Mouse (Mus musculus): Measurements from ENCODE around the gene Irgm1.
"Not testable (repeated sequence)": the region's sequence is repeated elsewhere in the genome, so short reads cannot be mapped to it uniquely, and the experiment has no call there.

Irgm1 gene

DNA sequence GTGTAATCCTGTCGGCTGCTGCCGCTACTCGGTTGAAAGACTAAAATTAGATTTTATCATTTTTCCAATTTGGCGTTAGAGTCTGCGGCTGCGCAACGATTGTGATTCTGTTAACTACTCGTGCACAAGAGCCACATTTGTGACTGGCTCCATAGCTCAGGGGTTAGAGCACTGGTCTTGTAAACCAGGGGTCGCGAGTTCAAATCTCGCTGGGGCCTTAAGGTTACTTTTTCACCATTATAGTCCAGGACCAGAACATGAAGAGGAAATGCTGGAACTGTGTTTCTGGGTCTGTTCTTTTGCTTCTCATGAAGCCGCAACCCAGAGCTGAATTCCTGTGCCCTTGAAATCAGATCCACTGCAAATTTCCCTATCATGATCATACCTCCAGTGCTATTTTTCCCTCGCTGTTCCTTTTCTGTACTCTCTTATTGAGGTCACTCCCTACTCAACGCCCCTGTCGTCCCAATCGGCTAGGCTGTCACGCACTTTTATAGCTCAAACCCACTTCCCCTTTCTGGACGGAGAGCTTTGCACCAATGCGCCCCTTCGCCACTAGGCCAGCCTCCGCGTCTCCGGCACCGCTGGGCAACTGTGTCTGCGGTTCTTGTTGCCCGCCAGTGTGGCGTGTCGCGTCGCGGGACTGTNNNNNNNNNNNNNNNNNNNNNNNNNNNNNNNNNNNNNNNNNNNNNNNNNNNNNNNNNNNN, 17.9 kb downstream of the Irgm1 start:
- peak; percentile 85 for DNase-seq (ENCODE audit: low read depth, low spot score)

DNA sequence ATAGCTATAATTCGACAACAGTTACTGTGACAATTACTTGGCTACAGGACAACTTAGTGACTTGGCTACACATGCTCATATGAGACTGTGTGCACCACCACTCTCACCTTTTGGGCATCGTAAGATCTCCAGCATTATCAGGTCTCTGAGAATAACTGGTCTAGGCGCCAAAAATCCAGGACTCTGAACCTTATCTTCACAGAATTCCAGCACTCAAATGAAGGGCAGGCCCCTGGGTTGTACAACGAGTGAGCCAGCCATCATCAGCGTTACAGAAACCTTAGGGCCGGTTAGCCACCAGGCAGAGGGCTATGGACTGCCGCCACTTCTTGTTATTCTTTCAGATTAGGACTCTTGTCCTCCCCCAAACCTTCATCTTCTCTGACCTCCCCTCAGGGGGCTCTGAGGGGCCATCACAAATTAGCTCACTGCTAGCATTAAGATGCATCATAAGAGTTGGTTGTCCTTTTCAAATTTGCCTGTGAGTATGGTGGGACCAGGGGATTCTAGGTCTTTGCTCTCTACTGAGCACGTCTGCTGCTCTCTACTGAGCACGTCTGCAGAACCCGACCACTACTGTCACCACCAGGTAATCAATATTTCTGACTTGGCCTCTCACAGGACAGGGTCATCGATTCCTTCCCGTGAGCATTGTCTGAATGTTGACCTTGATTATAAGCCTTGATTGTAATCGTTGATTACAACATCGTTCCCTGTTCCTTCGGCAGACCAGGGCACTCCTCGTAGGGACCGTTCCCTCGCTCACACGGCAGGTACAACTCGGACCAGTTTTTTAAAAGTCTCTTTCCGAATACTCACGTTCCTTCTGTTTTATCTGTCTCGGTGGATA, 18.6 kb downstream of the Irgm1 start:
- DNase-seq (ENCODE audit: low read depth, low spot score), result peak; percentile 50

DNA sequence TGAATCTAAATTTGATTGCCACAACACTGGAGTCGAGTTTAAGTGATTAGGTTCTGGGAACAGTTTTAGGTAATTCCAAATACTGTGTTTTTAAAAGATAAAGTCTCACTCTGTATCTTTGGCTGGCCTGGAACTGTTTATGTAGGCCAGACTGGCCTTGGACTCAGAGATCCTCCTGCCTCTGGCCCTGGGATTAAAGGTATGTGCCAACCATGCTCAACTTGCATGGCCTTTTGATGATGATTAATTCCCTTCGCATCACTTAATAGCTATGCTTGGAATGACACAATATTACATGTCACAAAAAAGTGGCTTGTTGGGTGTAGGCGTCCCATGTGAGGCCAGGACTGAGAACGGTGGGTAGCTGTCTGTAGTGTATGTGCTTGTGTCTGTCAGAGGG, 19.3 kb downstream of the Irgm1 start:
- DNase-seq (ENCODE audit: low read depth, low spot score), result no peak

DNA sequence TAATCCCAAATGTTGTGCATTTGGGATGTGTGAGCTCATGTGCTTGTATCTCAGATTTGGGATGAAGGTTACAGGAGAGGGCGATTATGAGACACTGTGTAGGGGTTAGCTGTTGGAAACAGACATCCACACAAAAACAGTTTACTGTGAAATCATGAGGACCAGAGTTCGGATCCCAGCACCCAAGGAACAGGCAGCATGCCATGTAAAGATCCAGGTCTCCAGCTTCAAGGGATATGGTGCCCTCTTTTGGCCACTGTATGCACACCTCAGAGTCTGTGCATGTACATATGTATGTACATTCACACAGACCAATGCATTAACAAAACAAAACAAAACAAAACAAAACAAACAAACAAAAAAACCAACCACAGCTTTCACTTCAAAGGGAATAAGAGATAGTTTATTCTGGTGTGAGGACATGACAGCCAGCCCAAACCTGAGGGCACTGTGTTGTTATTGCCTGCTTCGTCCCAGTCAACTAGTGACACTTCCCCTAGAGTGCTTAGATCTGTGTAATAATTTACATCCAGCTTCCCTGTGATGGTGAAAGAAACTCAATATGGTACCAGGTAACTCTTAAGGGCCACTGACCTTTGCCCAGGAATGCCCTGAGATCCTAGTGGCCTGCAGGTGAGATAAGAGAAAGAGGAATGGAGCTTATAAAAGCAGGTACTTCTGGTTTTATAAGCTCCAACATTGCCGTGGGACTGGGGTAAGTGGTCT, 20.1 kb downstream of the Irgm1 start:
- DNase-seq (ENCODE audit: low read depth, low spot score), result peak; percentile 93

DNA sequence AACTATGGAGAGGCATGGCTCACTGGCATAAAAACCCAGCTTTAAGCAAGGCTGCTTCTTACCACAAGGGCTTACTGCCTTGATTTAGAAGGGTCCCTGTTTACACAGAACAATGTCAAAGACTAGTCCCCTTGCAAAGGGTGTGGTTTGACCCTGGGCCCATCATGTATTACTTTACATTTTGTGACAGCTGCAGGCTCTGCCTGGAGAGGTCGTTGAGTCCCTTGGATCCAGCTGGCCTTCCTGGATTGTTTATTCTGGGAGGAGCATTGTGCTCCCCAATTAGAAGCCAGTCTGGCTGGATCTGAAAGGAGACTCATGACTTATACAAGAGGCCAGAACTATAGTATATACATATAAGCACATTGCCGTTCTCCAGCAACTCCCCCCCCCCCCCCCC, 21.2 kb downstream of the Irgm1 start:
- no peak for DNase-seq (ENCODE audit: low read depth, low spot score)

DNA sequence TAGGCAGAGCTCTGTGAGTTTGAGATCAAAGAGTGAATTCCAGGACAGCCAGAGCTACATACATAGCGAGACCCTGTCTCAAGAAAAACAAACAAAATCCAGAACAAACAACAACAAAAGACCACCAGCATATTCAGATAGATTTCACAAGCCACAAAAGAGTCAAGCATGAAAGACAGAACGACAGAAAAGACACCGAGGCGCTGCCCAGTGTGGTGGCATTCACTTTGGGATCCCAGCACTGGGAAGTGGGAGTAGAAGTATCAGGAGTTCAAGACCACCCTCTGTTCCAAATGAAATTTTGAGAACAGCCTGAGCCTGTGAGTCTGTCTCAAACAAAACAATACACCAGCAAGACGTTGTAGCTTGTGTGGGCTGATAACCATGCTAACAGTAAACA, 24.6 kb downstream of the Irgm1 start:
- DNase-seq (ENCODE audit: low read depth, low spot score), result no peak

DNA sequence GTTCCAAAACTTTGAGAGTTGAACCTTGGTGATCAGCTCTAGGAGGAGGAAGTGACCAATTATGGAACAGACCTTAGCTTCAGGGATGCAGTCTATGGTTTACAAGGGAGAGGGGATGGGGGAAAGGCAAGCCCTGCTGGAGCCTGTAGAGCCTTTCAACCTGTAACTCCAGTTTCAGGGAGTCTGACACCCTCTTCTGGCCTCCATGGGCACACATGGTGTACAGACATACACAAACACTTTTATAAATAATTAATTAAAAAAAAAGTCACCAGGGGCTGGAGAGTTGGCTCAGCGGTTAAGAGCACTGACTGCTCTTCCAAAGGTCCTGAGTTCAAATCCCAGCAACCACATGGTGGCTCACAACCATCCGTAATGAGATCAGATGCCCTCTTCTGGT, 25.1 kb downstream of the Irgm1 start:
- not testable (repeated sequence) for DNase-seq (ENCODE audit: low read depth, low spot score)

DNA sequence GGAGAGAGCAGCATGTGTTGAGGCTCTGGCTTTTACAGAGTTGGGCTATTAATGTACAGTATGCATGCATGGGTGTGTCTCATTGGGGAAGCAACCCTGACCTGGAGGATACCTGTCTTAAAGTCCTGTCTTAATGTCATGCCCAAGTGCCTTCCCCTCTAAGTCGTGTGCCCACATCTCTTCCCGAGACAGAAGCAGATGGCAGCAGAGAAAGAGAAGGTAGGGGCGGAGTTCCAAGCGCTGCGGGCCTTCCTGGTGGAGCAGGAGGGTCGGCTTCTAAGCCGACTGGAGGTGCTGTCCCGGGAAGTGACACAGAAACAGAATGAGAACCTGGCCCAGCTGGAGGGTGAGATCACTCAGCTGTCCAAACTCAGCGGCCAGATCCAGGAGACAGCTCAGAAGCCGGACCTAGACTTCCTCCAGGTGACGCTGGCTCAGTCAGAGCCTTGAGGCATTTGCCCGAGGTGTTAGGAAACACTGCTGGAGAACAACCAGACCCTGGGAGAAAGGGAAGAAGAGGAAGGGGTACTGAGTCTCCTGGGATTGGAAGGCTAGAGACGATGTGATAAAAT, 26.2 kb downstream of the Irgm1 start:
- no peak for DNase-seq (ENCODE audit: low read depth, low spot score)

DNA sequence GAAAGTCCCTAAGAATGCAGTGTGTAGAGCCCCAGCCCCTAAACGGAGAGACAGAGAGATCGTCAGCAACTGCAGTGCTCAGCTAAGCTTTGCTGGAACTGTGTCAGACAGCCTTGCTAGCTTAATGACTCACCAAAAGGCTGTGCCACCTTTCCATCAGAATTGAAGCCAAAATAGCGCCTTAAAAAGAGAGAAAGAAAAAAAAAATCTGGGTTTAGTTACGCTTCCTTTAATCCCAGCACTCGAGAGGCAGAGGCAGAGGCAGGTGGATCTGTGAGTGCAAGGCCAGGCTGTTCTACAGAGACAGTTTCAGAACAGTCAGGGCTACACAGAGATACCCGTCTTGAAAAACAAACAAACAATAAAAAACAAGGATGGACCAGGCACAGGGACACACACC, 27.2 kb downstream of the Irgm1 start:
- no peak for DNase-seq (ENCODE audit: low read depth, low spot score)

DNA sequence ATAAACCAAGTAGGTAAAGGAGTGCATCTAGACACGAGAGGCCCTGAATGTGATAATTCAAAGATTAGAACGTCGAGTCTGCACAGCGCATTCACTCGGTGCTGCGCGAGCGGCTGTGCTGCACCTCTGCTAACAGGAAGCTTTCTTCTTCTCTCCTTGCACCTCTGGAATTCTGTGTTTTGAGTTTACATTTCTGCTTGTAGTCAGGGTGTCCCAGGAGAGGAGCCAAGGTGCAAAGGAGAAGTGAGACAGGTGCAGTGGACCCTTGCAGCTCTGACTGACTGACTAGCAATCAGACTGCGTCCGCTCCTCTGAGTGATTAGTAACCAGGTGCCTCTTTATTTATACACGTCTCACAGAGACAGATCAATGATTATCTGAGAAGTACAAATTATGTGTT, 28.3 kb downstream of the Irgm1 start:
- DNase-seq (ENCODE audit: low read depth, low spot score), result no peak

DNA sequence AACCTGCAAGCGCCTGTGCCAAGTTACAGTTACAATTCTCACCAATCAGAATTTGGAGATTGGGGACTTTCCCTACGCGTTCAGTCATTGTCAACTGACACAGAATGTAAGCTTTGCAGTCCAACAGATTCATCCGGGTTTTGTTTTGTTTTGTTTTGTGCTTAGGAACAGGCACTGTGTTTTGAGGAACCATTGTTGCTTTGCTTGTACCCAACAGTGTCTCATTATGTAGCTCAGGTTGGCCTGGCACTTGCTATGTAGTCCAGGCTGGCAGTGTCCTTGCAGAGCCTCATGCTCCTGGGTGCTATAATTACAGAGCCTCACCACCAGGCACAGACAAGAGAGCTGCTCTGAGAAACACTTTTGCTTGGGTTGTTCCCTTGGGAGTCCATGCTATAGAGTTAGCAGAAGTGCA, 29.1 kb downstream of the Irgm1 start:
- DNase-seq (ENCODE audit: low read depth, low spot score), result no peak

DNA sequence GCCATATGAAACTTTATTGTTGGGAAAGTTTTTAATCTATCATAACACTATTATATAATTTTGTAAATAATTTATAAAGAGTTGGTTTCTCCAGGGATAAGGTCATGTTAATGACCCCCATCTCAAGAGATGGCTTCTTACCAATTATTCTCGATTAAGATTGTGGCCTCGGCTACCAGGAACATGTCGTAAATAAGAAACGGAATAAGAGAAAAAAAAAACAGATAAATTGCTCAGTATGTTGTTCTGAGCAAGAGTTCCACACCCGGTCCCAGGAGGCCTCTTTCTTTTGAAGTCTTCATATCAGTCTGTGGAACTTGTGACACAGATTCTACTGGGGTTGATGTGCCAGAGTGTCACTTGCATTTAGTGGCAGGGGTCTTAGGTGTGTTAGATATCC, 30.3 kb downstream of the Irgm1 start:
- DNase-seq (ENCODE audit: low read depth, low spot score), result no peak

DNA sequence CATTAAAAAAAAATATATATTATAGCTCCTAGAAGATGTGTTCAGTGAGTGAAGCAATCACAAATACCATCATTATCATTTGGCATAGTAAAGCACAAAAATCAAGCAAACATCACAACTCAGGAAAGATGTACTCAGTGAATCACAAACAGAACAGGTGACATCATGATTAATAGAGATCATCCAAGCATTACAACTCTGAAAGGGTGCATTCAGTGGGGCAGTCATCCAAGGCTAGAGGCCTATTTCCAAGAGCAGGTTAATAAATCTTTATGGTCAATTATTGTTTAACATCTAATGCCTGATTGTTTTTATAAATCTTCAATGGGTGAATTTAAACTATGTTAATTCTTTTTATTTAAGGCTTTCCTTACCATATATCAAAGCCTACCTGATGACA, 30.7 kb downstream of the Irgm1 start:
- DNase-seq (ENCODE audit: low read depth, low spot score), result no peak

DNA sequence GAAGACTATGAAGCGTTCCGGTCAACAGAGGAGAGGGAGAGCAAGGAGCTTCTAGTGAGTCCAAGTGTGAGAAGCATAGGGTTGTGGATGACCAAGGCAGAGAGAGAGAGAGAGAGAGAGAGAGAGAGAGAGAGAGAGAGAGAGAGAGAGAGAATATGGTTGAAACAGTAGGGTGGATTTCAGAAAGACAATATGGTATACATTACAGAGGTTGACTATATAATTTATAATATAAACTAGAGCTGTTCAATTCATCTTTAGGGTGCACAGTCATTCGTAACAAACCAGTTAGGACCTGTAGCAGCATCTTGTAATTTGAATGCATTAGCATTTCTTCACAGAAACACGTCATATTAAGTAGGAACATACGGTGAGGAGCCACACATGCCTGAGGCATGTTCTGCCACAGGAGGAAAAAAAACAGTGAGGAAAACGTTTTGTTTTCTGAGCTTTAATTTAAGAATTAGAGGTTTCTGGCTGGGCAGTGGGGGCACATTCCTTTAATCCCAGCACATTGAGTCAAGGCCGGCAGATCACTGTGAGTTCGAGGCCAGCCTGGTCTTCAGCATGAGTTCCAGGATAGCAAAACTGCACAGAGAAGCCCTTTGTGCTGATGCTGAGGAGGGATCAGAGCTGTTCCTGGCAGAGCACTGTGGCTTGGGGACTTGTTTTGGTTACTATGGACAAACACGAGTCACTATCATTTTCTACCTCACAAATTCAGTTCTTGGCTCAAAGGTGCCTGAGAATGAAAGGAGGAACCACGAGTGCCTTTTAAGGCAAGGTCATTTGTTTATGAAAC, 32.4 kb downstream of the Irgm1 start:
- DNase-seq (ENCODE audit: low read depth, low spot score), result peak; percentile 28

DNA sequence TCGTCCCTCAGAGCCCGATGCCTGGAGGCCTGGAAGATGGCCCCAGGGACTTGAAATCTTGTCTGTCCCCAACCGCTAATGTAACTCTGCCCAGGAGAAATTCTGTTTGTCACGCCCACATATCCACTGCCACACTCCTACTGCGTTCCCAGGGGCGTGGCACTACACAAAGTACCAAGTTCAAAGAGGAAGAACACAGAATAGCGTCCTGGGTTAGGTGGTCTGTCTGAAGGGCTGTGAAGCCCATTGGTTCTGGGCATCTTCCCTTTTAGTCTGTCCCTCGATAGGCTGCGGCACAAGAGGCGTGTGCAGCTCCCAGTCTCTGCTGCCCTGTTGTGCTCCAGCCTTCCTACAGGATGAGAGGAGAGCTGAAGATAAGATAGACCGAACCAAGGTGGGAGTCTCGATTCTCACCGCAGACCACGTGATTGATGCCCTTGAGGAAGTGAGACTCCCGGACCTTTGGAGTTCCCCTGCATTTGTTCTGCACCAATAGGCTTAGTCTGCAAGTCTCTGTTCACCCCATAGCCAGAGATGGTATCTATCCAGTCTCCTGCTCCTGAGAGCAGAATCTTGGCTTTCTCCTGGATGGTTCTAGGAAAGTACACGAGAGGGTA, 33.2 kb downstream of the Irgm1 start:
- DNase-seq (ENCODE audit: low read depth, low spot score), result peak; percentile 91

DNA sequence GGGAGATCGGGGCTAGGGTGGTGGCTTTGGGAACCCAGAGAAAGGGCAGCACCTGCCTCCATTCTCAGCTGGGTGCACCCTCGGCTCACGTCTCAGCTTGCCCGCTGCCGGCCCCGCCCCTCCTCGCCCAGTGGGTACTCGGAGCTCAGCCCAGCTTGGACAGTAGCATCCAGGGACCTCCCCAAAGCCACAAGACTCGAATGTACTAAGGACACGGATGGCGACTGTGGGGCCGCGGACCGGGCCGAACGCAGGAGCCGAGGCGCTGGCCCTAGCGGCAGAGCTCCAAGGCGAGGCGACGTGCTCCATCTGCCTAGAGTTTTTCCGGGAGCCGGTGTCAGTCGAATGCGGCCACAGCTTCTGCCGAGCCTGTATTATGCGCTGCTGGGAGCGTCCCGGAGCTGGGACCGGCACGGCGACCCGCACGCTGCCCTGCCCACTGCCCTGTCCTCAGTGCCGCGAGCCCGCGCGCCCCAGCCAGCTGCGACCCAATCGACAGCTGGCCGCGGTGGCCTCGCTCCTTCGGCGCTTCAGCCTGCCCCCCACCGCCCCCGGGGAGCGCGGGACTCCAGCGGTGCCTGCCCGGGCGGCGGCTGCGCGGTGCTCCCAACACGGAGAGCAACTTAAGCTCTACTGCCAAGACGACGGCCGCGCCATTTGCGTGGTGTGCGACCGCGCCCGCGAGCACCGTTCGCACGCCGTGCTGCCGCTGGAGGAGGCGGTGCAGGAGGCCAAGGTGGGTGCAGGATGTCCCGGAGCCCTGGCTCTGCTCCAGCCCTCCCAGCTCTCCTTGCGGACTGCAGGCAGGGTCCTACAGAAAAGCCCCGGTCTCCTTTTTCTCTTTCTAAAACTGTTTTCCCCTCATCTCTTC, 33.9 kb downstream of the Irgm1 start:
- DNase-seq (ENCODE audit: low read depth, low spot score), result peak; percentile 45

DNA sequence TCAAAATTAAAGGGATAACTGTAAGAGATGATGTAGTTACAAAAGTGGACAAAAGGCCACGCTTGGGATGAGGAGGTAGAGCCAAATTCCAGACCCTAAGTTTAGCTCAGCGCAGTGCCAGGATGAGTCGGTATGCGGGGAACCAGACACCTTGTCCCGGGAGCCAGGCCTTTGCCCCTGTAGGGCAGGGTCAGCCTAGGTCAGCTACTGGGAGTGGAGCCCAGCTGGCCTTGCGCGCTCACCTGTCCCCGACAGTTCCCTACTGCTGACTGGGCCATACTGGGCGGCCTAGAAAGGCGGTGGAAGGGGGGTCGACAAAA, 34.5 kb downstream of the Irgm1 start:
- DNase-seq (ENCODE audit: low read depth, low spot score), result no peak

DNA sequence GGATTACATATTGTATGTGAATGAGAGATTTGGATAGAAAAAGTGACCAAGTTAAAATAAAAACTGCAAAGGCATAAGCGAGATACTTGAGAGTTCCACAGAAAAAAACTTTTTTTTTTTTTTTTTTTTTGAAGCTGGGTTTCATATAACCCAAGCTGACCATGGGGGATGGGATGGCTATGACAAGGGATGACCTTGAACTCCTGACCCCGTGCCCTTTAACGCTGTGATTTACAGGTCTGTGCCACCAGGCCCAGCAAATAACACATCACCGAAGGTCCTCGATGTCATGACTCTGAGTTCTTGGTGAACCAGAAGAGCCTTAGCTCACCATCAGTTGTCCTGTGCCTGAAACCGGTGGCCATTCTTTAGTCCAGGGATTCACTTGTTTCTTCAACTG, 35.6 kb downstream of the Irgm1 start:
- no peak for DNase-seq (ENCODE audit: low read depth, low spot score)

DNA sequence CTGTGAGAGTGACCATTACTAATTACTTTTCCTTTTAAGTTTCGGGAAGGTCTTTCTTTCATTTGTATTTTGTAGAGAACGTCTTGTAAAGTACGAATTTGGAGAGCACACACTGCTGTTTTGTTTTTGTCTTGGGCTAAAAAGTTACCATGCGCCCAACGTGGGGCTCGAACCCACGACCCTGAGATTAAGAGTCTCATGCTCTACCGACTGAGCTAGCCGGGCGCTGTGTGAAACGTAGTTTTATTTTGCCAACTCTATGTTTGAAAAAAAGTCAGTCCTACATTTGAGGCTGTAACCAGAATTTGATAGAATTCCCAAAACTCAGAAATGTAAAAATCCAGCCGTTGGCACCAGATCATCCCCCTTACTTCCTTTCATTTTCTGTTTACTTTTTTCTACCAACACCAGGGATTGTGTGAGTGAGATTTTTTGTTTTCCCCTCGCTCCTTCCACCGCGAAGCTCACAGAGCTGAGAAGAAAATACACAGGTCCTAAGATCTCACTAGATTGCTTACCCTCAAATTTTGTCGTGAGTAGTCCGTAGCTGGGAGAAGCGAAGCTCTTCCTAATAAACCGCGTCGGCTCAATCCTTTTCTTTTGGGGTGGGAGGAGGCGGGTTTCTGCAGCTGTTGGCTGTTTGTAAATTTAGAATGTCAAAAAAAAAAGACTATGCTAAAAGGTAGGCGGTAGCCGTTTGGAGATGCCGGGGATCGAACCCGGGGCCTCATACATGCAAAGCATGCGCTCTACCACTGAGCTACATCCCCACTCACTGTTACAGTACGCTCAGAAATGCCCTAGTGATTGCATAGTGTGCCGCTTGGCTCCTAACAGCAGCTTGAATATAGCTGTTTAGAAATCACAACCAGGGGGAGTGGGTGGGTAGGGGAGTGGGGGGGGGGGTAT, 37.5 kb downstream of the Irgm1 start:
- peak; percentile 89 for DNase-seq (ENCODE audit: low read depth, low spot score)

Measured in R1 (cell line).